Mouse (Mus musculus): ENCODE results near the gene Kank2. TPM values are rescaled to one million over a fixed set of nuclear protein-coding genes. Genes with fewer than 3 reads are reported as not detected.

Kank2 gene
- total and polyA plus RNA-seq, 3 experiments = 7.6 to 16.3 TPM; not detected in 1

GRCm38 (mm10) chr9:21724147-21724536 is 74.4 kb downstream of the Kank2 start:
- H3K36me3 ChIP-seq (ENCODE audit: control insufficient read depth in 1 of 2, insufficient read depth in 2 of 2, low read length in 2 of 2) = peaks cover 8 to 26% of the 10 kb centered on the region in 2 experiments
- TF ChIP-seq MAX (IDR thresholded peaks at IDR 0.05; ENCODE audit: low read length) (no peak), POLR2A (IDR thresholded peaks at IDR 0.05; ENCODE audit: control insufficient read depth in 1 of 2, insufficient read depth in 1 of 2, low read depth in 1 of 2, low read length in 2 of 2, poor library complexity in 1 of 2) (peak in 1 of 2 experiments; percentile 73; a peak in 2 of 4 replicates), JUND (IDR thresholded peaks at IDR 0.05; ENCODE audit: low read depth, low read length) (no peak), TBP (IDR thresholded peaks at IDR 0.05; ENCODE audit: low read depth, low read length) (peak; percentile 77)
- peak; percentile 100 for DNase-seq (ENCODE audit: low read depth, low spot score)
- H3K4me3 ChIP-seq (ENCODE audit: control insufficient read depth in 1 of 2, insufficient read depth in 1 of 2, low read depth in 2 of 2, low read length in 2 of 2) = peak overlapping the region; percentile 66
- H3K4me1 ChIP-seq (ENCODE audit: control insufficient read depth in 1 of 2, insufficient read depth in 2 of 2, low read length in 2 of 2) = peaks cover 16 to 37% of the 10 kb centered on the region in 2 experiments
- peaks cover 47% of the 10 kb centered on the region for H3K79me2 ChIP-seq (ENCODE audit: control insufficient read depth, insufficient read depth, low read length, poor library complexity)
- H3K9me3 ChIP-seq (replicated peaks; ENCODE audit: insufficient read depth, low read length) = no peaks in the 10 kb centered on the region
- H3K27ac ChIP-seq (ENCODE audit: control insufficient read depth, low read depth, low read length) = peak overlapping the region; percentile 45
- H3K27me3 ChIP-seq (ENCODE audit: control insufficient read depth in 1 of 2, insufficient read depth in 2 of 2, low read length in 2 of 2) = no peaks in the 10 kb centered on the region
- peak overlapping the region; percentile 63 for H3K9ac ChIP-seq (ENCODE audit: control insufficient read depth, low read depth, low read length, poor library complexity, severe bottlenecking)

- peaks cover 20 to 37% of the 10 kb centered on the region in 2 experiments for H3K4me1 ChIP-seq (ENCODE audit: control insufficient read depth in 1 of 2, insufficient read depth in 2 of 2, low read length in 2 of 2)
- peaks cover 6 to 25% of the 10 kb centered on the region in 2 experiments for H3K36me3 ChIP-seq (ENCODE audit: control insufficient read depth in 1 of 2, insufficient read depth in 2 of 2, low read length in 2 of 2)
- H3K9me3 ChIP-seq (replicated peaks; ENCODE audit: insufficient read depth, low read length) = no peaks in the 10 kb centered on the region
- H3K27ac ChIP-seq (ENCODE audit: control insufficient read depth, low read depth, low read length) = peak within 1 kb of the TSS; percentile 65
- DNase-seq (ENCODE audit: low read depth, low spot score) = peak; percentile 100
- H3K9ac ChIP-seq (ENCODE audit: control insufficient read depth, low read depth, low read length, poor library complexity, severe bottlenecking) = peak within 1 kb of the TSS; percentile 67
- H3K79me2 ChIP-seq (ENCODE audit: control insufficient read depth, insufficient read depth, low read length, poor library complexity) = peaks cover 41% of the 10 kb centered on the region
- H3K27me3 ChIP-seq (ENCODE audit: control insufficient read depth in 1 of 2, insufficient read depth in 2 of 2, low read length in 2 of 2) = no peaks in the 10 kb centered on the region
- TF ChIP-seq KAT2A (conservative IDR thresholded peaks at IDR 0.05; ENCODE audit: low read depth, low read length) = no peak
- no peak for TF ChIP-seq ZNF384 (IDR thresholded peaks at IDR 0.05; ENCODE audit: low read depth, low read length)
- no peak for TF ChIP-seq MYC (IDR thresholded peaks at IDR 0.05; ENCODE audit: low read depth, low read length)
- TF ChIP-seq ZKSCAN1 (IDR thresholded peaks at IDR 0.05; ENCODE audit: low read depth, low read length) = no peak
- TF ChIP-seq POLR2A (IDR thresholded peaks at IDR 0.05; ENCODE audit: control insufficient read depth in 1 of 2, insufficient read depth in 1 of 2, low read depth in 1 of 2, low read length in 2 of 2, poor library complexity in 1 of 2) = peak in 1 of 2 experiments; percentile 98; a peak in 2 of 4 replicates
- no peak for TF ChIP-seq BHLHE40 (IDR thresholded peaks at IDR 0.05; ENCODE audit: borderline replicate concordance, low read depth, low read length)
- TF ChIP-seq TAL1 (IDR thresholded peaks at IDR 0.05; ENCODE audit: low read length) = no peak
- TF ChIP-seq RCOR1 (IDR thresholded peaks at IDR 0.05; ENCODE audit: low read depth, low read length) = no peak
- TF ChIP-seq E2F4 (IDR thresholded peaks at IDR 0.05; ENCODE audit: borderline replicate concordance, low read depth, low read length) = no peak
- TF ChIP-seq POLR2AphosphoS2 (IDR thresholded peaks at IDR 0.05; ENCODE audit: low read length) = no peak
- peak; percentile 97 for TF ChIP-seq UBTF (IDR thresholded peaks at IDR 0.05; ENCODE audit: borderline replicate concordance, insufficient read depth, low read depth, low read length)
- TF ChIP-seq MYB (IDR thresholded peaks at IDR 0.05; ENCODE audit: low read depth, low read length) = no peak
- peak; percentile 95 for TF ChIP-seq TBP (IDR thresholded peaks at IDR 0.05; ENCODE audit: low read depth, low read length)
- no peak for TF ChIP-seq EP300 (IDR thresholded peaks at IDR 0.05; ENCODE audit: low read depth in 1 of 2, low read length in 2 of 2)
- no peak for TF ChIP-seq NELFE (IDR thresholded peaks at IDR 0.05; ENCODE audit: low read depth, low read length)
- TF ChIP-seq CHD1 (IDR thresholded peaks at IDR 0.05; ENCODE audit: low read depth, low read length) = no peak
- TF ChIP-seq ETS1 (IDR thresholded peaks at IDR 0.05; ENCODE audit: low read depth, low read length) = no peak
- TF ChIP-seq SMC3 (IDR thresholded peaks at IDR 0.05; ENCODE audit: low read depth, low read length) = no peak
- peak; percentile 91; the same call in 1 of the 2 replicates for TF ChIP-seq POLR2AphosphoS5 (IDR thresholded peaks at IDR 0.05; ENCODE audit: borderline replicate concordance, low read depth, low read length)
- TF ChIP-seq GATA1 (IDR thresholded peaks at IDR 0.05; ENCODE audit: low read depth, low read length) = peak; percentile 28; the same call in 1 of the 2 replicates
- no peak for TF ChIP-seq RAD21 (IDR thresholded peaks at IDR 0.05; ENCODE audit: low read depth, low read length)
- no peak for TF ChIP-seq GABPA (IDR thresholded peaks at IDR 0.05; ENCODE audit: low read depth, low read length)
- no peak for TF ChIP-seq ELF1 (IDR thresholded peaks at IDR 0.05; ENCODE audit: low read depth, low read length)
- peak within 1 kb of the TSS; percentile 66 for H3K4me3 ChIP-seq (ENCODE audit: control insufficient read depth in 1 of 2, insufficient read depth in 1 of 2, low read depth in 2 of 2, low read length in 2 of 2)
Observed at GRCm38 (mm10) chr9:21723377-21724146, 75.0 kb downstream of the Kank2 start, which contains the start of gene Ldlr. Gene Ldlr, plus strand, starts transcription at chr9:21723483.

Data from MEL (cell line).